Mouse (Mus musculus) lung, postnatal 0 days (tissue): Measurements from ENCODE around the gene Hdac9.

Experiments used
- CTCF ChIP-seq: IDR thresholded peaks from 2 replicates; pipeline ENCODE4 v1.5.1; 2016; ENCODE audit warnings: antibody characterized with exemption, mild to moderate bottlenecking
- EP300 ChIP-seq: IDR thresholded peaks from 2 replicates; pipeline ENCODE4 v1.6.1; 2016; ENCODE audit warnings: antibody characterized with exemption, mild to moderate bottlenecking, control low read depth

- TF ChIP-seq CTCF = no peak
- no peak for TF ChIP-seq EP300
Observed at GRCm38 (mm10) chr12:34658568-34658967, 258.3 kb downstream of the Hdac9 start.
